Mouse (Mus musculus) cerebellum, postnatal 36 days (tissue): ENCODE data around the gene Dhps.

Experiments used
- DNase-seq, 2 experiments: peaks; one replicate each; pipeline ENCODE4 v3.0.0; 2021 to 2022; ENCODE audit warnings: mixed read lengths in 2 of 2

The Dhps gene

DNA sequence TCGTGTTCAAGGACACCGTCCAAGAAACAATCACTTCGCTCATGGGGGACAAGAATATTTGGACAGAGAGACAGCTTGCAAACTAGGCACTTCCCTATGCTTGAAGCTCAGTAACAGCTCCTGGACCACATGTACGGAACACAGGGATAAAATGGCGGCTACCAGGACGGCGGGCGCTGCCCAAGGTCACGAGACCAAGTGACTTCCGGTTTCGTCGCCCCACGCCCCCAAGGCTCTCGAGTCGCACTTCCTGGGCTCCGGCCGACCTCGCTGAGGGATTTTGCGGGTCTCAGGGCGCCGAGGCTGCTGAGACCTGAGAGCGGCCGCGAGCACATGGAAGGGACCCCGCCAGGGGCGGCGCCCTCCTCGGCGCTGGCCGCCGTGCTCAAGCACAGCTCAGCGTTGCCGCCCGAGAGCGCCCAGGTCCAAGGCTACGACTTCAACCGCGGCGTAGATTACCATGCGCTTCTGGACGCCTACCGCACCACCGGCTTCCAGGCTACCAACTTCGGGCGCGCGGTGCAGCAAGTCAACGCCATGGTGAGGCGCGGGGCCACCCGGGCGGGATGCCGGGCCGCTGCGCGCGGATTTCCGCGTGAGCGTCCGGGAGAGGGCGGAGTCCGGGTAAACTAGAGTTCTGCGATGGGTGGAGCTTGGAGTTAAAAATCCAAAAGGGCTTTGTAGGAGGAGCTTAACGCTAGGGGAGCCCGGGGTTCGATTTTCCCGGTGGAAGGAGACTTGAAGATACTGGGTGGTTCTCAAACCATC lies at the start of gene Dhps:
Gene Dhps, plus strand, starts transcription at position 244 of the 768 bp plus-strand sequence.
- peak; percentile 88 to 90 for DNase-seq

DNA sequence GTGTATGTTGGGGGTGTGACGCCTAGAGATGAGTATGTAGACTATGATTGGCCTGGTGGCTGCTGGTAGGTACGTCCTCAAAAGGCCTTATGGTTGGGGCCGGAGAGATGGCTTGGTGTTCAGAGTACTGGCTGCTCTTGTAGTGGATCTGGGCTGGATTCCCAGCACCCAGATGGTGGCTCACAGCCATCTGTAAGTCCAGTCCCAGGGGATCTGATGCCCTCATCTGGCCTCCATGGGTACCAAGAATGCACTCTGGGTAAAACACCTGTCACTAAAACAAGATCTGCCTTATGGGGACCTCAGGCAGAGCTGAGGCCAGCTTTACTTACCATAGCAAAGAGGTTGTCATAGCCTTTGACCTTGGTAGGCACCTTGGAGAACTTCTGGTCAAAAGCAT lies 47.7 kb upstream of the Dhps start:
- no peak for DNase-seq

DNA sequence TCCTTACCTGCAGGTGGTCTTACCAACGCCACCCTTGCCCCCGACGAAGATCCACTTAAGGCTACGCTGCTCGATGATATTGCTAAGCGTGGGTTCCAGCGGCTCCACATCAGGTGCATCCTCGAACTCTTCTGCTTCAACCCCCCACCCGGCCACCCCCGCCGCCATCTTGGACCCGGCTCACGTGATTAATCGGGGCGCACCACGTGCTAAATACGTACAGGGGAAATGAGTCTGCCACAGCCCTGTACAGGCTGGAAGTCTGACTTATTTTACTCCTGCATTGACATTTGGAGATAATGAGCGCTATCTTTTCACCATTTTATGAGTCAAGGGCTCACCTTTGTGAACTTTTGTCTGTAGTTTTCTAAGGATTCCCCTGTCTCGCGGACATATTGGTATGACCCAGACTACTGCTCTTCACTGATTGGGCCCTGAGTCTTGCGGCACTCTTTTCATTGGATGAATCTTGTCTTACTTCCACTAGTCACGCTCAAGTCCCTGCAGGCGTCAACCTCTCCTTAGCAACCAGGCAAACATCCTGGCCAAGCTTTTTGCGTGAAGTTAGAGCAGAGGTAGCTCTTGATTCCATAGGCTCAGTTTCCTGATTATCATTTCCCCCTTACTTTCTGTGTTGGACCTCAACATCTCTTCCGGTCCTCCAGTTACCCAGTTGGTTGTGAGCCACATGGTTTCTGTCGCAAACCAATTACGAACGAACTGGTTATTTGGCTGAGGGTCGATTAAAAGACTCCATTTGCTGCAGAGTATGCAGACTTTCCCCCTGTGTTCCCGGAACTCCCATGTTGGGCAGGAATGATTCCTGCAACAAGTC lies 46.2 kb upstream of the Dhps start, which contains the start of gene Asna1:
Gene Asna1, minus strand, starts transcription at position 184 of the 835 bp plus-strand sequence.
- DNase-seq: peak; percentile 79 to 82

DNA sequence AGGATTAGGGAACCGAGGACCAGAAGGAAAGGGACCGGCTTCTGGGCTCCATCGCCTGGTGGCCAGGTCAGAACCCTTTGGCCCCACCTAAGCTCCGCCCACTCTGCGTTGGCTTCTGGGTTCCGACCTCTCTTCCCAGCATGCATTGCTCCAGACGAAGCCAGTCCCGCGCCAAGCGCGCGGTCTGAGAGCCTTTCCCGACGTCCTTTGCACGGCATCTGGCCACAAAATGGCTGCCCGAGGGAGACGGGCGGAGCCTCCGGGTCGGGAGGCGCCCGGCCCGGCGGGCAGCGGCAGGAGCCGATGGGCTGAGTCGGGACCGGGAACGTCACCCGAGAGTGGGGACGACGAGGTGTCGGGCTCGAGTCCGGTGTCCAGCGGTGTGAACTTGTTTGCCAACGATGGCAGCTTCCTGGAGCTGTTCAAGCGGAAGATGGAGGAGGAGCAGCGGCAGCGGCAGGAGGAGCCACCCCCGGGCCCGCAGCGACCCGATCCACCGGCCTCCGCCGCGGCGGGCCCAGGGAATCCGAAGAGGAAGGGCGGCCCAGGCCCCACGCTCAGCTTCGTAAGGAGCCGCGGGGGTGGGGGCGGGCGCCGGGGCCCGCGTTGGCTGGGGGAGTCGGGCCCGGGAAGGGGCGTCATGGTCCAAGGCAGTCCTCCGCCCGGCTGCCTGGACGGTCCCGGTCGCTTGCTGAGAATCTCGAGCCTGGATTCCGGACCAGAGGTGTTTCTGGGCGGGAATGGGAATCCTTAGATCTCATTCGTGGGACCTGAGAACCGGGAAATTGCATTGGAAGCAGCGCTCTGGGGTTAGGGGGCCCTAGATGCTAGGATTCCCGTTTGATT lies 44.7 kb upstream of the Dhps start, which contains the start of gene Trir:
Gene Trir, plus strand, starts transcription at position 154 of the 846 bp plus-strand sequence.
- DNase-seq: peak; percentile 97 to 98

DNA sequence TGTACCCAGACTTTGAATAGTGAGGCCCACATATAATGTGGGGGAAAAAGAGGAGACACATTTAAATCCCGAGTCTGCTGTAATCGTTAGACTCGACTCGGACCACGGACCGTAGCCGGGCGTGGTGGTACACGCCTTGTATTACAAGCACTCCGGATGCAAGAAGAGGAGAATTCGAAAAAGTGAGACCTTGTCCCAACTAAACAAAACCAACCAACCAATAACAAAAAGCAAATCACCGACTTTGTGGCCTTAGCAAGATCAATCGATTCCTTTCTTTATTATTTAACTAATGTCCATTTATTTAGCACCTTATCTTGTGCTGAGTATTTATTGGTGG lies 44.1 kb upstream of the Dhps start:
- no peak for DNase-seq

DNA sequence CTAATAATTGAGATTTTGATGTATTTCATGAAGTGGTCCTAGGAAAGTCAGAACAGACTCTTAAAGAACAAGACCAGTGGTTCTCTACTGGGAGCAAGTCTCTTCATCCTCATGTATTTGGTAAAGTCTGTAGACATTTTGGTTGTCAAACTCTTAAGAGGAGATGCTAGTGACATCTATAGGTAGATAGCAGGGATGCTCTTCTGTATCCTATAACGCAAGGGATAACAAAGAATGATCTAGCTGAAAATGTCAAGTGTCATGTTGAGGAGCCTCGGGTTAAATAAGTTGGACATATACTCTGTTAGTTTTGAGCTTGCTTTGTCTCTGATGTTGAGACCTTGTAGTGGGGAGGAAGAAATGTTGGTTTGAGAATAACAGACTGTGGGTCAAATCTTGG lies 43.6 kb upstream of the Dhps start:
- no peak for DNase-seq

DNA sequence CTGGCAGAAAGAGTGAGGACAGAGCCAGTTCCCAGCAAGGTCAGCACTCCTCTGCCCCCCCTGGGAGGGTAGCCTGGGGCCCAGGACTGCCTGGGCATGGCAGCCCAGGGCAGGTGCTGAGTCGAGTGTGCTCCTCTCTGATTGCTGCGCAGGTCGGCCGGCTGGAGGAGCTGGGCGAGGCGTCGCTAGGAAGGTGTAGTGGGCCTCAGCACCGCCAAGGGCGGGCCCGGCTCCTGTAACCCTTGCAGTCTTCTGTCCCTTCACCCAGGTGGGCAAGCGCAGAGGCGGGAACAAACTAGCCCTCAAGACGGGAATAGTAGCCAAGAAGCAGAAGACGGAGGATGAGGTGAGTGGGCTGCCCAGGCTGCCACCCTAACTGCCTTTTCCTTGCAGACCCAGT lies 42.3 kb upstream of the Dhps start:
- DNase-seq: no peak

DNA sequence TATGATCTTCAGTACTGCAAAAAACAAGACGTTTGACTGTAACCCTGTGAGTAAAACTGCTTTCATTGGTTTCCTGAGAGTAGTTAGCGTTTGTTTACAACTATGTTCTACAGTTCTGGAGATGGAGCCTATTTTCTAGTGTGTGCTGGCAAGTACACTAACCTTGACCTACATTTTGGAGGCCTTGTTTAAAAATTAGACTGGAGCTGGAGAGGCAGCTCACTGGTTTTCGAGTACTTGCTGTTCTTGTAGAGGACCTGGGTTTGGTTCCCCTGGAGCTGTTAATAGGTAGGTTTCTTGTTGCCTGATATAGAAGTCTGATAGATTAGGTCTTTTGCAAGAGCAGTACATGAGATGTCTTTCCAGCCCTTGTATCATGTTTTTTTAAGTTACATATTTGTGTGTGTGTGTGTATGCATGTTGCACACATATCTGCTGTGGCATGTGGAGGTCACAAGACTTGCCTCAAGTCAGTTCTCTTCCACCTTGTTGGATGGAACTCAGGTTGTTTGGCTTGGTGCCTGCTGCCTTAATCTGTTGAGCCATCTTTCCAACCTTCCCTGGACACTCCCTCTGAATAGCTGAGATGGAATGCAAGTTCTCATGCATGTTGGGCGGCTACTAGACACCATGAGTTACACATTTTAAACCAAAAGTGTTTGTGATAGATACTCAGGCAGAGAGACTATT lies 38.8 kb upstream of the Dhps start:
- DNase-seq: no peak

DNA sequence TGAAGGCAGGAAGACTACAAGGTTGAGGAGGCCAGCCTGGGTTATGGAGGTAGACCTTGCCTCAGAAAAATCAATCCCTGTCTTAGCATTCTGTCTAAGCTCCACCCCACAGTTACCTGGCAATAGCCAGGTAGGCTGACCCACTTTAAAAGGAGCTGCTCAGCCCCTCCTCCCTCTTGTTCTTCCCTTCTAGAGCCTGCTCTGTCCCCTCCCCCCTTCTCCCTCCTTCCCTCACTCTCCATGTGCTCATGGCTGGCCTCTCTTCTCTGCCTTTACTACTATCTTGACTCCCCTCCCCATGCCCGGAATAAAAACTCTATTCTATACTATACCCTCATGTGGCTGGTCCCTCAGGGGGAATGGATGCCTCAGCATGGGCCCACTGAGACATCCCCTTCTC lies 37.7 kb upstream of the Dhps start:
- DNase-seq: no peak

DNA sequence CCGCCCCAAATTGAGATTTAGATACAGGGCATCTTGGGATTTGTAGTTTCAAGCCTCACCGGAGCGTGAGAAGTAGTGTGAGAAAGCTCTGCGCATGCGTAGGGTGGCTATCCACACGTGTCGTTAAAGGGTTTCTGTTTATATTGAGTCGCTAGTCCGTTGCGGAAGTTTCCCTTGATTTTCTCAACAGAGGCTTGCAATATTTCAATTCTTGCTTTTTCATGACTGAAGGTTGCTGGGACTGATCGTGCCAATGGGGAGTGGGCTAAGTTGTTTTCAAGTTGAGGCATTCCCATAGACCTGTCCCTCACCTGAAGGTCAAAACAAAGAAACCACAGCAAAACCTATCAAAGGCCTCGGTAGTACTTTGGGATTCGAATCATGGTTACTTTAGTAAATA lies 36.8 kb upstream of the Dhps start:
- peak; percentile 66 to 67 for DNase-seq

DNA sequence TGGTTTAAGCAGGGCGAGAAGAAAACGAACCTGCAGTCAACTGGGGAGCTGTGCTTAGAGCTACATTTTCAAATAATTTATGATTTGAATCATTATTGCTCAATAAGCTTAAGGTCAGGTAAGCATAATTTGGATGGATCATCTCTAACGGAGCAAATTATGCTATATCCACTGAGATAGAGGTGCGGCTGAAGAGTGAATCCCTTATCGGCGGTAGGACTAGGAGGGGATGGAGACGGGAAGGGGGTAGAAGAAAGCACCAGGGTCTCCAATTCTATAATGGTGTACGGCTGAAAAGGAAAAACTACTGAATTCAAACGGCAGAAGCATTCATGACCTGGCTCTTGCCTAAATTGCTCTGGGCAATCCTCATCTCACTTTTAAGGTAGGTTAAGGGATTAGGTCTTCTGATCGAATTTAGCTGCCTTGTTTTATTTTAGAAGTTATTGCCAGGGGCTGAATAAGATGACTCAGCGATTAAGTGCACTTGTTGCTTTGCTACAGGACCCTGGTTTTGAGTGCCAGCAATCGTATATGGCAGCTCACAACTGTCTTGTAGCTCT lies 36.3 kb upstream of the Dhps start:
- no peak for DNase-seq

DNA sequence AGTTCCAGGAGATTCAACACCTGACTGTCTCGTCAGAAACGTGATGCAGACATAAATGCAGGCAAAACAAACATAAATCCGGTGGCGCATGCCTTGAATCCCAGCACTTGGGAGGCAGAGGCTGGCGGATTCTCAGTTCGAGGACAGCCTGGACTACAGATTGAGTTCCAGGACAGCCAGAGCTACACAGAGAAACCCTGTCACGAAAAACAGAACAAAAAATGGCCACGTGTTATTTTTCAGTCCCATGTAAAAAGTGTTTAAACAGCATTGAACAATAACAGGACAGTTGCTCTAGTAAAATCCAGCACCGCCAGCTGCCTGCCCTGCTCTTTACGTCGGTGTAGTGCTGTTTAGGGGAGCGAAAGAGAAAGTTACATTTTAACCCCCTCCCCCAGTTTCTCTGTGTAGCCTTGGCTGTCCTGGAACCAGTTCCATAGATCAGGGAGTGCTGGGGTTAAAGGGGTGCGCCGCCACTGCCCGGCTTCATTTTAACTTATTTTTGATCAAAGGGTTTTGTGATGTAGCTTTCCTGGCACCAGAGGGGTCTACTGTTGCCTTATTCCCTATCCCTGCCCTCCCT lies 35.7 kb upstream of the Dhps start:
- no peak for DNase-seq

DNA sequence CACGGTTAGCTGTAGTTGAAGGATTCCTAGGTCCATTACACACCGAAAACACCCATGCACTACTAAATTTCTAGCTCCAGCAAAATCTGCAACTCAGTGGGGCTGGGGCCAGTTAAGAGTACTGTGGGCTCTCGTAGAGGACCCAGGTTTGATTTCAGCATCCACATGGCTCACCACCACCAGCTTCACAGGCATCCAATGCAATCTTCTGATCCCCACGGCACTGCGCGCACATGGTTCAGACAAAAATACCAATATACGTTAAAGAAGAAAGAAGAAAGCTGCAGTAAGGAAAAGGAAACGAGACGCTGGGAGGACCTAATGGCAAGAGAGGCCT lies 35.2 kb upstream of the Dhps start:
- no peak for DNase-seq

DNA sequence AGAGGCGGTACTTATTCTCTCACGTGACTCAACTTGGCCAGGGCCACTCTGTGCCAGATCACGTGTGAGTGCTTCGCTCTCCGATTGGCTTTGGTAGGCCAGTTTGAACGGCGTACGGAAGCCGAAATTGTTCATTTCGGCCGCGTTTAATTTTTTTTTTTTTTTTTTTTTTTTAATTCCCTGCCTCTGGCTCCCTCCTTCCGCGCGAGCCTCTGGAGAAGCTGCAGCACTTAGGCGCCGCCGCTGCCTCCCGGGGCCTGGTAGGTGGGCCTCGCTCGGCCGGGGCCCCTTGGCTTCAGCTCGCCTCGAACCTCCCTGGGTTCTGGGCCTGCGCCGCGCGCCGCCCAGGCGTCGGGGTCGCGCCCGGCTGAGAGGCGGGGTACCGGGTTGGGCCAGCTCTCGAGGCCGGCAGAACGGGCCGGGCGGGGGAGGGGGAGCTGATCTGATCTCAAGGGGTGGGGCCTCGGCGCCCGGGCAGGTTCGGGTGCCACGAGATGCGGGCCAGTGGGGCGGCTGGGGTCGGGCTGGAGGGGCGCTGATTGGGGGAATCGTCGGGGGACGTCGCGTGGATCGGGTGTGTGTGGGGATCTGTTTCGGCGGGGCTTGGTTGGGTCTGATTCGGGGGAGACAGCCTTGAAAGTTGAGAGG lies 34.7 kb upstream of the Dhps start, which contains the start of gene Tnpo2:
Gene Tnpo2, plus strand, starts transcription at position 198 of the 648 bp plus-strand sequence.
- DNase-seq: peak; percentile 91 to 94

DNA sequence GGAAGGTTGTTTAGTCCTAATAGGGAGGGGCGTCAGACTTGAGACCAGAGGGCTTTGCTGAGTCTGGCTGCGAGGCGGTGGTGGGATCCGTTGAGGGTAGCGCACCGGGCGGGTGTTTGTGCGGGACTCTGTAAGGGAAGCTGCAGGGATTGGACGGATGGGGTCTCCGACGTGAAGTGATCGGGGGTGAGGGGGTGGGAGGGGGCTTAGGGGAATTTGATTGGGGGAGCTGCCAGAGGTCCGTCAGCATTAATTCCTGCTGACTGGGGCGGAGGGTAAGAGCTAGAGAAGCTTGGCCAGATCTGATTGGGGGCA lies 34.2 kb upstream of the Dhps start:
- DNase-seq: no peak

DNA sequence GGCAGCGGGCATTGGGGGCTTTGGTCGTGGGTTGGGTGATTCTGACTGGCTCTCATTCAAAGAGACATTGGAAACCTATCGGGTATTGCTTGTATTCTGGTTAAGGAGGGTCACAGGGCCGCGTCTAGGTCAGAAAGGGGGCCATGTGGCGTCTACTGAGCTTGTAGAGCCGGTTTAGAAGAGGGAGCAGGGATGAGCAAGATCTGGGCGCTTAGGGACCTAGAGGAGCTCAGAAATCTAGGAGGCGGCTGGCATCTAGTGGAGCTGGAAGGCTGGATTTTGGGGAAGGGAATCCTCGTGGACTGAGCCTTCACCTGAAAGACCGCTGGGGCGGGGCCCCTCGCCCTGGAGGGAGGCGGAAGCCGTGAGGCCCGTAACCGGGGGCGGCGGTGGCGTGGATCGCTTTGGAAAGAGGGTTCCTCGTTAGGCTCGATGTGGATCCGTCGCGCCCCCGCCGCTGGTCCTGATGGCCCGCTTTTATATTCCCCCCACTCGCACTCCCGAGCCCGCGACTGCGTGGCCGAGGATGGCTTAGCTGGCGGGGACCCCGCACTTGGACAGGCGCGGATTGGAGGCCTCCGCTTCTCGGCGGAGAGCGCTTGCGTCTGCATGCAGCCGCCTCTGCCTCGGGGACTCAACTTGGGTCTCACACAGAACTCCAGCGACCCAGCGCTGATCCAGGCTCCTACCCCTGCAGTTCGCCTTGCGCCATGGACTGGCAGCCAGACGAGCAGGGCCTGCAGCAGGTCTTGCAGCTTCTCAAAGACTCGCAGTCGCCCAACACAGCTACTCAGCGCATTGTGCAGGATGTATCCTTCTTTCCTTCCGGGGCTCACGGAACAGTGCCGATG lies 33.7 kb upstream of the Dhps start:
- peak; percentile 36 to 39 for DNase-seq

DNA sequence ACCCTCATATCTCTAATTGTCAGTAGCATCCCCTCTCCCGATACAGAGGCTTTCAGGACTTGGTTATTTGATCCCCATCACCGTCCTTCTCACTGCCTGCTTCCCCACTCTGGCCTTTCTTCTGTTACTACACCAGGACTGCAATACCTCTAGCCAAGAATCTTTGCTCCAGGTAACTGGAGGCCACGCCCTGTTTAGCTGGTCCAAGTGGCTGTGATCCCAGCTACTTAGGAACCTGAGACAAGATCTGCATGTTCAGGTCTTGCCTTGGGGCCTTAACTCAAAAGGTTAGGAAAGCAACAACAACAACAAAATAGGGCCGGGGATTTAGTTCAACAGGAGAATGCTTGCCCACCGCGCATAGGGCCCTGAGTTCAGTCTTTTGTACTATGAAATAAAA lies 27.9 kb upstream of the Dhps start:
- no peak for DNase-seq

DNA sequence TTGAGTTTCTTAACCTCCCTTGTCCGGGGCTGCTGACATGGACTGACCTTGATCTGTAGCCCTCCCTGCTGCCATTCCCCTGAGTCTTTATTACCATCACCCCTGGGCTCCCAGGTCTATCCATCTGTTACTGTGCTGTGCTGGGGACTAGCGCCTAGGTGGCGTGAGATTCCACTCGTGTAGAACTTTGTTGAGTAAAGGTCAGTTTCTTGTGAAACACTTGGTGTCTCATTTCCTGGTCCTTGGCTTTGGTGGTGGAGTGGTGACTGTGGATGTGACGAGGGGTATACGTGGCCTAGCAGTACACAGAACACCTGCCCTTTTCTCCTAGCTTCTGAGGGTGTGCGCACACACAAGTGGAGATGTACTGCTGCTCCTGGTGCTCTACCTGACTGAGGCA lies 14.2 kb upstream of the Dhps start:
- no peak for DNase-seq

DNA sequence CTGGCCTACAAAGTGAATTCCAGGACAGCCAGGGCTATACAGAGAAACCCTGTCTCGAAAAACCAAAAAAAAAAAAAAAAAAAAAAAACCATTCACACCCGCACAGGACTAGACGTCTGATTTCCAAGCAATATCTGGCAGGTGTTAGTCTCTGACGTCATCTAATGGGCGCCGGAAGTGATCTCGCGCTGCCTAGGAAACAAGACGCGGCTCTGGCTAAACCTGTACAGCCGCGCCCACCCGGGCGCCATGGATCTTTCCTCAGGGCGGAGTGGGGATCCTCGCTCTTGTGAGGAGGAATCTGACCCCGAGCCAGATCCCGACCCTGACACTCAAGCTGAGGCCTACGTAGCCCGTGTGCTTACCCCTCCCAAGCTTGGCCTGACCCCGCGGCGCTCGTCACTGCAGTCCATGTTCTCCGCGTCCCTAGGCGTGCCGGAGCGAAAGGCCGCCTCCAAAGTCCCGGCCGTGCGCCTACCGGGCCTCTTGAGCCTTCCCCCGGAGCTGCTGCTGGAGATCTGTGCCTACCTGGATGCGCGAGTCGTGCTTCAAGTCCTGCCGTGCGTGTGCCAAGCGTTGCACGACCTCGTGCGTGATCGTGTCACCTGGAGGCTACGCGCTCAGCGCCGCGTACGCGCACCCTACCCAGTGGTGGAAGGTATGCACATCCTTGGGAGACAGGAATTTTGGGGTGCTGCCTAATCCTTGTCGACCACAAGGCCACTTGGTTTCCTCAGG lies 11.5 kb upstream of the Dhps start, which contains the start of gene Fbxw9:
Gene Fbxw9, plus strand, starts transcription at position 177 of the 738 bp plus-strand sequence.
- peak; percentile 90 to 95 for DNase-seq

DNA sequence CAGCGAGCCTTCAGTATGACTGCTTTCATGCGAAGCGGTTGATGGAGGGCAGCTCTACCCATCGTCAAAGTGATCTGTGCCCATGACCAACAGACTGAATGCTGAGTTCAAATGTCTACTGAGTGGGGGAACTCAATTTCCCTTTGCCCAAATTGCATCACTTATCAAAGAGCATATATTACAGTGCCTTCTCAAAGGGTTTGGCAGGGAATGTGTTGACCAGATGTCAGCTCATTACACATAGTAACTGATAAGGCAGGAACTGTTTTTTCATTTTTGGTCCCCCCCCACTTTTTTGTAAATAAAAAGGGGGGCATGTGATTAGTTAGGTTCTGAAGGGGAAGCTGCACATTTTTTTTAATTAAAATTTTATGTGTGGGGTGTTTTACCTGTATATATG lies 9.0 kb upstream of the Dhps start:
- DNase-seq: no peak
